Mouse (Mus musculus): Measurements from ENCODE around the gene Hipk2. TPM values are rescaled to one million over a fixed set of nuclear protein-coding genes. Genes with fewer than 3 reads are reported as not detected.

Gene Hipk2
- polyA plus RNA-seq, 1 experiment from 2014 or later: 13.9 TPM

DNA sequence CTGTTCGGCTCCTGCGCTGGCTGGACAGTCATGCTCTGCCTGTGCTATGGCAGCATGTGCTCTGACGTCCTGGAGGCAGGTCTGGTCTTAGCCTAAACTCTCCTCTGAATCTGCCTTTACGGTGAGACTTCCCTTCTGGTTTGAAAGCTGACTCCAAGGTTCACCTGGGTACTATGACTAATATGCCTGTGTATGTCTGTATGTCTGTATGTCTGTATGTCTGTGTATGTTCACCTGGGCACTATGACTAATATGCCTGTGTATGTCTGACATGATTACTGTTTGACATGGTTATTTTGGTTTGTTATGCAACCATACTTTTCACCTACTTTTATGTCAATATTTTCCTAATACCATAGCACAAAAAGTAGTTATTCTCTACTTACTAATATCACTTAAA lies 52.8 kb downstream of the Hipk2 start:
- no peak for ATAC-seq (ENCODE audit: insufficient number of reproducible peaks, low FRiP score, low TSS enrichment, low read depth)
- H3K4me2 ChIP-seq: no peak overlapping the region
- H3K36me3 ChIP-seq: peaks cover 10% of the 10 kb centered on the region
- H3K27ac ChIP-seq: no peak overlapping the region
- WGBS: 88% methylated on average over 4 of the region's 4 CpGs
- H3K9me3 ChIP-seq: no peaks in the 10 kb centered on the region
- H3K9ac ChIP-seq: no peak overlapping the region
- no peaks in the 10 kb centered on the region for H3K4me1 ChIP-seq
- H3K27me3 ChIP-seq: no peaks in the 10 kb centered on the region
- no peak overlapping the region for H3K4me3 ChIP-seq

DNA sequence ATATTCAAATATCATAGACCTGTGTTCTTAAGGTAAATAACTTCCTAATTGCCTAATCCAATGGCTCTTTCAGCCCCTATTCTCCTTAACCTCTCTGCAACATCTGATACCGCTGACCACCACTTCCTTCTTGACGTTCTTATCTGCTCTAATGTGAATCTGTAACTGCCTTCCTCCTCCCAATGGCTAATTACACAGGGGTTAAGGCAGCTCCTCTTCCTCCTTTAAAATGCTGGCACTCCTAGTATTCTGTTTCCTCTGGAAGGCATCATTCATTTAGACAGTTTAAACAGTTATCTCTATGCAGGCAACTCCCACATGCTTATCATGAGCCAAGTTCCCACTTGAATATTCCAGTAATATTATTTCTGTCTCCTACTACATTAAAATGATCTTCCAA lies 54.3 kb downstream of the Hipk2 start:
- Histone ChIP-seq H3K27ac (no peak overlapping the region), H3K36me3 (peaks cover 21% of the 10 kb centered on the region), H3K27me3 (no peaks in the 10 kb centered on the region), H3K4me3 (no peak overlapping the region), H3K9ac (no peak overlapping the region), H3K9me3 (no peaks in the 10 kb centered on the region), H3K4me2 (no peak overlapping the region), H3K4me1 (no peaks in the 10 kb centered on the region)
- 78% methylated on average over 2 of the region's 2 CpGs for WGBS
- no peak for ATAC-seq (ENCODE audit: insufficient number of reproducible peaks, low FRiP score, low TSS enrichment, low read depth)

DNA sequence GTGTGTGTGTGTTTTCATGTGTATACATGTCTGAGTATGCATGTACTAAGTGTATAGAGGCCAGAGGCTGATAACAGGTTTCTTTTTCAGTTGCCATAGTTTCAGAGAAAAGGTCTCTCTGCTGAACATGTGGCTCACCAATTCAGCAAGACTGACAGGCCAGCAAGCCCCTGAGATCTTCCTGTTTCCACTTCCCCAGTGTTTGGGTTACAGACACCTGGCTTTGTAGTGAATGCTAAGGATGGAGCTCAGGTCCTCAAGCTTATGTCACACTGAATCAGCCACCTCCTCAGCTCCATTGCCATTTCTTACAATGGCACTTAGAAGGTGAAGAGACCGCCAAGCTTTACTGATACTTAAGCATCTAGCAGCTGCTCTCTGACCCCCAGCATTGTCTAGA lies 55.1 kb downstream of the Hipk2 start:
- H3K9me3 ChIP-seq: no peaks in the 10 kb centered on the region
- H3K27me3 ChIP-seq: no peaks in the 10 kb centered on the region
- peaks cover 3% of the 10 kb centered on the region; the same call in 1 of the 2 replicates for H3K4me1 ChIP-seq
- no peak overlapping the region for H3K9ac ChIP-seq
- H3K4me2 ChIP-seq: no peak overlapping the region
- 100% methylated on average over 1 of the region's 1 CpGs for WGBS
- H3K27ac ChIP-seq: no peak overlapping the region
- no peak overlapping the region for H3K4me3 ChIP-seq
- peaks cover 28% of the 10 kb centered on the region for H3K36me3 ChIP-seq
- ATAC-seq (ENCODE audit: insufficient number of reproducible peaks, low FRiP score, low TSS enrichment, low read depth): no peak

DNA sequence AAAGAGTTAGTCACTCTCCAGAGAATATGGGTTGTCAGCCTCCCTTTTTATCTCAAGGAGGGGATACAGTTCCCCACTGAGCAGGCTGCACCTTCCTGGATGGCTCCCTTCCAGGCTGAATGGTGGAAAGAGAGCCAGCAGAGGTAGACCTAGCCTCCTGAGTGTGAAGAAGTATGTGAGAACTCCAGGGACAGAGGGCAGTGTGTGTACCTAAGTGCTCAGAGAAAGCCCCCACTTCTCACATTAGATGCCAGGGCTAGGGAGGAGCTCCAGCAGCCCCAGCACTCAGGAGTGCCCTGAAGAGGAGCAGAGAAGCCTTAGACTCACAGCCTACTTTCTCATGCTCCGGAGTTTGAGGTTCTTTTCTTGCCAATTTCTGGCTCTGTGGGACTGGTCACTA lies 59.7 kb downstream of the Hipk2 start:
- Histone ChIP-seq H3K4me1 (peaks cover 7% of the 10 kb centered on the region; the same call in 1 of the 2 replicates), H3K4me2 (no peak overlapping the region), H3K27me3 (no peaks in the 10 kb centered on the region), H3K36me3 (peaks cover 31% of the 10 kb centered on the region), H3K27ac (no peak overlapping the region), H3K9me3 (no peaks in the 10 kb centered on the region), H3K4me3 (no peak overlapping the region), H3K9ac (no peak overlapping the region)
- 92% methylated on average over 1 of the region's 1 CpGs for WGBS
- ATAC-seq (ENCODE audit: insufficient number of reproducible peaks, low FRiP score, low TSS enrichment, low read depth): no peak

DNA sequence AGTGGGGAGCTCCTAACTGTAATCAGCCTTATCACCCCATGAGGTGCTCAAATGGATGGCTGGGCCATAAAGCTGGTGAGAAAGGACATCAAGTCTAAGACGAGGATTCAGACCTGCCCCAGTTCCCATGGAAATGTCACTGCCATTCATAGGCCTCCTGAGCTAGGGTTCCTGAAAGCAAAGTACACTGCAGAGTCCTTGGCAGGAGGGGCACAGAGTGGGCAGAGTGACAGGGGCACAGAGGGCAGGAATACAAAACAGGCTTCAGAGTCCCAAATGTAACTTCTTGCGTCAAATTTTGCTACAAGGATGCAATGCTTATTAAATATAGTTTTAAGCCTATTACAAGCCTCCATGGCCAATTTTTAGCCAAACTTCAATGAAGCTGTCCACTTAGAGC lies 60.4 kb downstream of the Hipk2 start:
- Histone ChIP-seq H3K4me1 (peaks cover 10% of the 10 kb centered on the region; the same call in 1 of the 2 replicates), H3K36me3 (peaks cover 31% of the 10 kb centered on the region), H3K27me3 (no peaks in the 10 kb centered on the region), H3K4me3 (no peak overlapping the region), H3K9ac (no peak overlapping the region), H3K4me2 (no peak overlapping the region), H3K27ac (no peak overlapping the region), H3K9me3 (no peaks in the 10 kb centered on the region)
- no peak for ATAC-seq (ENCODE audit: insufficient number of reproducible peaks, low FRiP score, low TSS enrichment, low read depth)
- 71% methylated on average over 2 of the region's 2 CpGs for WGBS

DNA sequence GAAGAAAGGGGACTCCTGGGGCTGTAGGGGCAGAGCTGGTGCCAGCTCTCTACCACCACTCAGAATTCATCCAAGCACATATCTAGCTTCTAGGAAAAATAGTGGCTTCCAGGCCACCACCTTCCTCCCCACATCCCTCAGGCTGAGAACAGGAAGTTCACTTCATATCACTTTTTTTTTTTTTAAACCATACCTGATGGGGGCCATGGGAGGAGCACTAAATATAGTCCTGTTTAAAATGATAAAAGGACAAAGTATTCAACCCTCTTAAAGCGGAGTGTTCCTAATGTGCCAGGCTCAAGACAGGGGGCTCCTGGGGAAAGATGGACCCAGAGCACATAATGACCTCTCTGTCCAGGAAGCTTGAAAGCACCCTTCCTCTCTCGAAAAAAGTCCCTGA lies 61.3 kb downstream of the Hipk2 start:
- Histone ChIP-seq H3K9me3 (no peaks in the 10 kb centered on the region), H3K27me3 (no peaks in the 10 kb centered on the region), H3K4me3 (no peak overlapping the region), H3K4me2 (no peak overlapping the region), H3K27ac (no peak overlapping the region), H3K9ac (no peak overlapping the region), H3K4me1 (peaks cover 14% of the 10 kb centered on the region), H3K36me3 (peaks cover 34% of the 10 kb centered on the region)
- WGBS: 83% methylated on average over 2 of the region's 2 CpGs
- no peak for ATAC-seq (ENCODE audit: insufficient number of reproducible peaks, low FRiP score, low TSS enrichment, low read depth)

DNA sequence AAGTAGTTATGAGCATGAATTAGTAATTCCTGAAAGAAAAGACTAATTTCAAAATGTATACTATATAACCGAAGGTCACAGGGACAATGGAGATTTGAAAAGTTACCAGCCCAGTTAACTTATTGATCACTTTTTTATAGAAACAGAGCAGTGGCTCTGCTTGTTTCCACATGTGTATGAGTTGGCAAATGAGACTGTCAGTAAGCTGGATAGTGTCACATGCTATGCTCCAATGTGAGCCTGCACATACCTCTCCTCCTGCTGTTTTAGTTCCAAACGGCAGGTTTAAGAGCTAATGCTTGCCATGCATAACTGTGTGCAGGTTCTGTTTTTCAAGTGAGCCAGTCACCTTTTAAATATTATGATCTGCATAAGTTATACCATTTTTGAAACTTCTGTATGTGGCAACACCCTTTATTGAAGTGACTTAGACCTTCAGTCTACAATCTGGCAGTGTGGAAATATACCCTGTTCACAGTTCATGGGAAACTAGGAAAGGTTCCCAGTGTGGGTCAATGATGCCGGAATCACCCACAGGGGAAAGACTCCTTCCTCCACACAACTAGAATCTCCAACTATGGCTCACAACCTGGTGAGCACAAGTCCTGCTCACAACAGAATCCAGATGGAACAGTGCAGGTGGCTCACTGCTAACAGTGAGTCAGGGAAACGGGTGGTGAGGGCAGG lies 64.4 kb downstream of the Hipk2 start:
- peak overlapping the region; percentile 54; the same call in 1 of the 2 replicates for H3K27ac ChIP-seq
- peaks cover 23% of the 10 kb centered on the region for H3K4me1 ChIP-seq
- peaks cover 12% of the 10 kb centered on the region for H3K36me3 ChIP-seq
- H3K27me3 ChIP-seq: no peaks in the 10 kb centered on the region
- no peaks in the 10 kb centered on the region for H3K9me3 ChIP-seq
- H3K4me3 ChIP-seq: no peak overlapping the region
- no peak for ATAC-seq (ENCODE audit: insufficient number of reproducible peaks, low FRiP score, low TSS enrichment, low read depth)
- no peak overlapping the region for H3K4me2 ChIP-seq
- WGBS: 57% methylated on average over 4 of the region's 4 CpGs
- H3K9ac ChIP-seq: no peak overlapping the region

DNA sequence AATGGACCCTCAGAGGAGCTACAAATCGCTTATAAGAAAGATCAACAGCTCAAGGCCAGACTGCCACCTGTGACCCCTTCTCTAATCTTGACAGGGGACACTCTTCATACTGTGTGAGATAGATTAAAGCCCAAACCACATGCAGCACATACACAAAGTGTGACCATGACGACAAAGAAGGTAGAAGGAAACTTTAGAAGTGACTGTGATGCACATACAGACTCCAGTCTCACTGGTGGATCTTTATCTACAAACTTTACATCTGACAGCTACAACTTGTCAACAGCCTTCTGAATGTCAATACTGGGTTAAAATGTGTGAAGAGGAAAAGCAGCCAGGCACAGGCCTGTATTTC lies 65.9 kb downstream of the Hipk2 start:
- 63% methylated on average over 2 of the region's 2 CpGs for WGBS
- Histone ChIP-seq H3K27ac (no peak overlapping the region), H3K9ac (no peak overlapping the region), H3K4me3 (no peak overlapping the region), H3K9me3 (no peaks in the 10 kb centered on the region), H3K27me3 (no peaks in the 10 kb centered on the region), H3K4me2 (no peak overlapping the region), H3K4me1 (peaks cover 20% of the 10 kb centered on the region), H3K36me3 (peaks cover 7% of the 10 kb centered on the region; the same call in 1 of the 2 replicates)
- no peak for ATAC-seq (ENCODE audit: insufficient number of reproducible peaks, low FRiP score, low TSS enrichment, low read depth)

DNA sequence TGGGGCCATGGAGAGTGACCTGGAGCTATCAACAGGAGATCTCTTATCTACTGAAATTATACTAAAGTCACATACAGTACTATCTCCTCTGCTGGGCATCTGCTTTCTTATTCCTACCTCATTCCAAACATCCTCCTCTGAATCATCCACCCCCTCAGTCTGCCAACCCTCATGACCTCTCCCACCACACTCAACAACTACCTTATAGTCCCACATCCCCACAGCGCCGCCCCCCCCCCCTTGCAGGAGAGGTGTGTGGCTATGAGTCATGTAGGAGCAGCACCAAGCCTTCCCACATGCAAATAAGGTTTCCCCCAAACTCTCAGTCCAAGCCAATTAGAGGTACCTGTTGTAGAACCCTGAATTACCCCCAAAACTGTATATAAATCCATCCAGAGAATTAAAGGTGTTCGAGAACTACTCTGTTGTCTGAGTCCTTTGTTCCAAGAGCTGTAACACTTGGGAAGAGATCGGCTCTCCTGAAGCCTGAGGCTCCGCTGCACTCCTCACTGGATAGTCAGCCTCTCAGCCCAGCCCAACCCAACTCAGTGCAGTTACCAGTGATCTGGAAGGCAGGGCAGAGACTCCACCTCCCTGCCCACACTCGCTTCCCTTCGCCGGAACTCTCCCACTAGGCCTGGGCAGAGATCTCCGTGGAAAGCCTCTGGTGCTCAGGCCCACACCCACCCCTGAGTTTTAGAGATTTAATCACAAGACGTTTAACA lies 66.4 kb downstream of the Hipk2 start:
- Histone ChIP-seq H3K27ac (no peak overlapping the region), H3K9ac (no peak overlapping the region), H3K36me3 (peaks cover 10% of the 10 kb centered on the region; the same call in 1 of the 2 replicates), H3K4me1 (peaks cover 20% of the 10 kb centered on the region), H3K4me2 (no peak overlapping the region), H3K4me3 (no peak overlapping the region), H3K9me3 (no peaks in the 10 kb centered on the region), H3K27me3 (no peaks in the 10 kb centered on the region)
- ATAC-seq (ENCODE audit: insufficient number of reproducible peaks, low FRiP score, low TSS enrichment, low read depth): no peak
- 64% methylated on average over 10 of the region's 10 CpGs for WGBS

DNA sequence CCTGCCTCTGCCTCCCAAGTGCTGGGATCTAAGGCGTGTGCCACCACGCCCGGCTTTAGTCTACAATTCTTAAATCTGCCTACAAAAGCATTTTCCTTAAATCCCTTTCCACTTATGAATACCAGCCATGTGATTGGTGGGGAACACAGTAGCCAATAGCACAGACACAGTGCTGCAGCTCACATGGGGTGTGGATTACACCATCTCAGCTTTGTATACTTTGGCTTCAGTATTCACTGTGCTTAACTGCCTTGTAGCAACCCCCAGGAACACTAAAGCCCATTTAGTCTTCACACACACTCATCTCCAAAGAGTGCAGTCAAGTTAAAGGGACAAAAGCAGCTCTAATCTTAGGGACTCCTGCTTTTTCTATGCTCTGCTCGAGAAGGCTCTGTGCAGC lies 67.6 kb downstream of the Hipk2 start:
- Histone ChIP-seq H3K4me2 (no peak overlapping the region), H3K36me3 (peaks cover 16% of the 10 kb centered on the region; the same call in 1 of the 2 replicates), H3K4me1 (peaks cover 20% of the 10 kb centered on the region), H3K9me3 (no peaks in the 10 kb centered on the region), H3K9ac (no peak overlapping the region), H3K4me3 (no peak overlapping the region), H3K27me3 (no peaks in the 10 kb centered on the region), H3K27ac (no peak overlapping the region)
- ATAC-seq (ENCODE audit: insufficient number of reproducible peaks, low FRiP score, low TSS enrichment, low read depth): no peak
- WGBS: 87% methylated on average over 4 of the region's 4 CpGs

DNA sequence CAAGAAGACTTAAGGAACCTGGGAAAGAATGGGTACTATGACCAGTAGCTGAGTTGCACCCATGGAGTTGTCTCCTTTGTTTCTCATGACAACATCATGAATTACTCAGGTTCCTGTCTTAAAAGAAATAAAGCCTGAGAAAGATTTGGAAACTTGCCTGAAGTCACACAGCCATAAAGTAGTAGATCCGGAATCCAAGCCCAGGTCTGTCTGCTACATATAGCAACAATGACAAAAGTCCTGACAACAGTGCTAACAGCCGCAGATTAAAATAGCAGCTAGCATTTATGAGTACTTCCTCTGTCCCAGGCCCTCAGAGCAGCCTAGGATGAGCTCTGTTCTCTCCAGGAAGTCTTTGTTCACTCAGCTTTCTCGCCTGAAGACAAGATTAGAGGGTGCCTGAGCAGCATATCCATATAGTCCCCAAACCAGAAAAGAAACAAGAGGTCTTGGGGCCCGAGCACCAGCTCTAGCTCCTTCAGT lies 69.0 kb downstream of the Hipk2 start:
- no peaks in the 10 kb centered on the region for H3K27me3 ChIP-seq
- no peak for ATAC-seq (ENCODE audit: insufficient number of reproducible peaks, low FRiP score, low TSS enrichment, low read depth)
- H3K4me1 ChIP-seq: peaks cover 19% of the 10 kb centered on the region
- 66% methylated on average over 4 of the region's 4 CpGs for WGBS
- H3K9me3 ChIP-seq: no peaks in the 10 kb centered on the region
- no peak overlapping the region for H3K4me2 ChIP-seq
- no peak overlapping the region for H3K4me3 ChIP-seq
- peaks cover 16% of the 10 kb centered on the region; the same call in 1 of the 2 replicates for H3K36me3 ChIP-seq
- 0 out of 2 replicates have a peak overlapping the region, but pooled peaks have one; percentile 30 for H3K27ac ChIP-seq
- no peak overlapping the region for H3K9ac ChIP-seq

DNA sequence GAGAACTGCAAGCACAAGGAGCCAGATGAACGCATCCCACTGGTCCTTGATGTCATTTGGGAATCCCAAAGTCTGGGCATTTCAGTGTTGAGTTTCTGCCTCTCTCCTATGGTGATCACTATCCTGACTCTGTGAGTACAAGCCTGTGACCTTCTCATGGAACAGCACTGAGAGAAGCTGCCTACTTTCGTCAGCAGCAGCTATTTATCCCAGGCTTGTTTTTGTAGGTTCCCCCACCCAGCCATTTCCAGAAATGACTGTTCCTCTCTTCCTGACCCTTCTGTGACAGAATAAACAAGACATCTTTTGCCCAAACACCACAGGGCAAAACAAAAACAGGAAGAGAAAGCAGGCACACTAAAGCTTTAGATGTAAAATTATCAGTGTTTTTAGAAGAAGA lies 70.4 kb downstream of the Hipk2 start:
- no peak for ATAC-seq (ENCODE audit: insufficient number of reproducible peaks, low FRiP score, low TSS enrichment, low read depth)
- 77% methylated on average over 2 of the region's 2 CpGs for WGBS

More for the DNA sequence above, 70.4 kb downstream of the Hipk2 start:
- Histone ChIP-seq H3K4me3 (no peak overlapping the region), H3K27ac (no peak overlapping the region), H3K4me1 (peaks cover 13% of the 10 kb centered on the region), H3K36me3 (peaks cover 16% of the 10 kb centered on the region; the same call in 1 of the 2 replicates), H3K27me3 (no peaks in the 10 kb centered on the region), H3K9me3 (no peaks in the 10 kb centered on the region), H3K9ac (no peak overlapping the region), H3K4me2 (no peak overlapping the region)

Data from limb, embryonic 15.5 days (tissue).